Mouse (Mus musculus) intestine, postnatal 0 days (tissue): ENCODE results near the gene Gm20422. TPM values are rescaled to one million over a fixed set of nuclear protein-coding genes. Genes with fewer than 3 reads are reported as not detected.
"Not testable (repeated sequence)": the region's sequence is repeated elsewhere in the genome, so short reads cannot be mapped to it uniquely, and the experiment has no call there.

ENCODE experiments used
- ATAC-seq: fragments of 200-750 bp; cut with Nextera tagmentation; 2 replicates; pipeline ENCODE4 v1.8.0; 2017; ENCODE audit warnings: mild to moderate bottlenecking, moderate TSS enrichment, moderate library complexity
- H3K27ac ChIP-seq: fragments of 300-500 bp; sonication (generic); 2 replicates; pipeline ENCODE4 v1.5.1; 2014; ENCODE audit warnings: mild to moderate bottlenecking, low read depth, low read length, moderate library complexity
- H3K27me3 ChIP-seq: fragments of 300-500 bp; sonication (generic); replicated peaks from 2 replicates; pipeline ENCODE4 v1.6.1; 2014; ENCODE audit warnings: low read length, mixed read lengths; ENCODE audit not compliant: control insufficient read depth, insufficient read depth
- H3K36me3 ChIP-seq: fragments of 300-500 bp; sonication (generic); 2 replicates; pipeline ENCODE4 v1.6.1; 2014; ENCODE audit warnings: mild to moderate bottlenecking, moderate library complexity; ENCODE audit not compliant: control insufficient read depth, insufficient read depth
- H3K4me1 ChIP-seq: fragments of 300-500 bp; sonication (generic); replicated peaks from 2 replicates; pipeline ENCODE4 v1.6.1; 2014; ENCODE audit warnings: antibody characterized with exemption, low read length, mixed read lengths; ENCODE audit not compliant: control insufficient read depth, insufficient read depth
- H3K4me2 ChIP-seq: fragments of 300-500 bp; sonication (generic); replicated peaks from 2 replicates; pipeline ENCODE4 v1.6.1; 2014; ENCODE audit warnings: low read depth, mild to moderate bottlenecking, moderate library complexity
- H3K4me3 ChIP-seq: fragments of 300-500 bp; sonication (generic); 2 replicates; pipeline ENCODE4 v1.5.1; 2014; ENCODE audit warnings: low read depth, low read length
- H3K9ac ChIP-seq: fragments of 300-500 bp; sonication (generic); 2 replicates; pipeline ENCODE4 v1.6.1; 2014; ENCODE audit warnings: mild to moderate bottlenecking, low read depth, low read length
- H3K9me3 ChIP-seq: fragments of 300-500 bp; sonication (generic); 2 replicates; pipeline ENCODE4 v1.6.1; 2016; ENCODE audit warnings: mixed run types; ENCODE audit not compliant: control insufficient read depth
- CTCF ChIP-seq: sonication (generic); IDR thresholded peaks from 2 replicates; pipeline ENCODE4 v1.5.1; 2016; ENCODE audit warnings: low read depth, mild to moderate bottlenecking, control low read depth, antibody characterized with exemption, moderate library complexity
- WGBS: fragments of 180-500 bp; shearing (Covaris S2); extraction: QIAGEN DNeasy Blood & Tissue Kit; methylation state at CpG from one replicate; pipeline ENCODE4 v1.1.7; 2014; 5-methylcytosine and 5-hydroxymethylcytosine counted together
- polyA plus RNA-seq: library from polyadenylated mRNA; unstranded; fragments of >200 nt; fragmentation: Nextera tagmentation; extraction: Ambion mirVana; gene quantifications from 2 replicates; pipeline ENCODE4 v1.2.1, GENCODE M21; 2015

Gm20422 gene
- polyA plus RNA-seq, 1 experiment from 2014 or later, result 0.43 TPM

DNA sequence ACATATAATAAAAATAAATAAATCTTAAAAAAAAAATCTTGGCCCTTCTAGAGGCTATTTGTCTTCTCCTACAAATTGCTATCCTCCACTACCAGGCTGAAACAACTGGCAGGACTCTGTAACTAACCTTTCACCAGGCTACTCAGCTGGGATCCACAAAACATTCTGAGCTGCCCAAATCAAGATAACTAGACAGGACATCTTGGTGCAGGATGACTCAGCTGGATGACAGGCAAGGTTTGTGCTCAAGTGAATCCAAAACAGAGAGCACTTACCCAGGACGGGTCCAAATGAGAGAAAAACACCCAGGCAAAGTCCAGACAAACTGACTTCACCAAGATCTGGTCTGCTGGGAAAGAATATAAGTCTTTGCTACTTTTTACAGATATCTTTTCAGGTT is 39.2 kb downstream of the Gm20422 start:
- 71% methylated on average over 1 of the region's 1 CpGs for WGBS
- Histone ChIP-seq H3K27ac (no peak overlapping the region), H3K4me1 (no peaks in the 10 kb centered on the region), H3K36me3 (no peaks in the 10 kb centered on the region), H3K9me3 (no peaks in the 10 kb centered on the region), H3K27me3 (no peaks in the 10 kb centered on the region), H3K4me2 (no peak overlapping the region), H3K4me3 (no peak overlapping the region), H3K9ac (no peak overlapping the region)
- TF ChIP-seq CTCF, result no peak
- no peak for ATAC-seq

DNA sequence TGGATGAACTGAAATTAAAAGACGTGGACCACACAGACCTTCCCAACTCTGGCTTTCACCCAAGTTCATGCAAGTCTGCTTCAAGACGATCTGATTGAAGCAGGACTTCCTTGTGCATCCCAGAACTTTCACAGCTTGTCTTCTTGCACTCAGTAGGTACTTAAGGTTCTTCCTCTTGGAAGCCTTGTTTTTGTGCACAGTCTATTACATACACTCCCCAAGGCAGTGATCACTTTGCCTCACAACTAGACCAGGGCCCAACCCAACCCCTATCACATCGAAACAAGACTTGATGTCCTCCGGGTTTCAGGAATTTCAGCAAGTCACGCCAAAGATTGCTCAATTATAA is 57.5 kb downstream of the Gm20422 start:
- WGBS, result 43% methylated on average over 5 of the region's 5 CpGs
- Histone ChIP-seq H3K27ac (no peak overlapping the region), H3K9me3 (no peaks in the 10 kb centered on the region), H3K4me3 (peak overlapping the region; percentile 15), H3K36me3 (peaks cover 5% of the 10 kb centered on the region; the same call in 1 of the 2 replicates), H3K4me1 (no peaks in the 10 kb centered on the region), H3K9ac (no peak overlapping the region), H3K4me2 (peak overlapping the region; percentile 53), H3K27me3 (no peaks in the 10 kb centered on the region)
- no peak for ATAC-seq
- TF ChIP-seq CTCF, result no peak

DNA sequence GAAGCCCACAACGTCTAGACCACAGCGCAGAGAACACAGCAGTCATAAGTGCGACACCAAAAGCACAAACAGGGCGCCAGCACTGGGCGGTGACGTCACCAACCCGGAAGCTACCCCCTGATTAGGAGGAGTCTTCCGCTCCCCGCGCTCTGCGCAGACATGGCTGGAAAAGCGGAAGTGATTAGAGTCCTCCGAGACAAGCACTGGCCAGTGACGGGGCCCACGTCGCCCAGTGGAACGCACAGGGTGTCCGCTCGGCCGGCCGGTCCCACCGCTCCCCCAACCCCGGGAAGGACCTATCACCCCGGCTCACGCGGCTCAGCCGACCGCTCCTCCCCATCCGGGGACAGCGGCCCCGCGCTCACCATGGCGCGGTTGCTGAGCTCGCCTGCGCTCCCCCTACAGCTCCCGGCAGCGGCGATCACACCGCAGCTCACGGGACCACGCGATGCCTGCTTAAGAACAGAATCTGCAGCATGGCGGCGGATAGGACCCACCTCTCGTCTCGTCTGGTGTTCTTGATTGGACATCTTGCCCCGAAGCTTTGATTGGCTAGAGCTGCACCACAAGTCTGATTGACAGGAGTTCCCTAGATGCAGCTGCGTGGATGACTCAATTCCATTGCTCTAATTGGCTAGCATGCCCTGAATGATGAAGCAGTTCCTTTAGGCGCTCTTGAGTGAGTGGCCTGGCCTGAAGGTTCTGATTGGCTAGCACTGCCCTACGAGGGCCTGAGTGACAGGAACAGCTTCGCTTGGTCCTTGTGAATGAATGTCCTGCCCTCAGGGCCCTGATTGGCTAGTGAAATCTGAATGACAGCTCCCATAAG is 58.1 kb downstream of the Gm20422 start:
- TF ChIP-seq CTCF, result no peak; the same call in 1 of the 2 replicates
- ATAC-seq, result peak; percentile 98
- Histone ChIP-seq H3K9me3 (no peaks in the 10 kb centered on the region), H3K4me1 (no peaks in the 10 kb centered on the region), H3K4me3 (peak overlapping the region; percentile 82), H3K4me2 (peak overlapping the region; percentile 61), H3K36me3 (peaks cover 5% of the 10 kb centered on the region; the same call in 1 of the 2 replicates), H3K9ac (peak overlapping the region; percentile 99), H3K27me3 (no peaks in the 10 kb centered on the region), H3K27ac (peak overlapping the region; percentile 100)
- 0% methylated on average over 52 of the region's 52 CpGs for WGBS

DNA sequence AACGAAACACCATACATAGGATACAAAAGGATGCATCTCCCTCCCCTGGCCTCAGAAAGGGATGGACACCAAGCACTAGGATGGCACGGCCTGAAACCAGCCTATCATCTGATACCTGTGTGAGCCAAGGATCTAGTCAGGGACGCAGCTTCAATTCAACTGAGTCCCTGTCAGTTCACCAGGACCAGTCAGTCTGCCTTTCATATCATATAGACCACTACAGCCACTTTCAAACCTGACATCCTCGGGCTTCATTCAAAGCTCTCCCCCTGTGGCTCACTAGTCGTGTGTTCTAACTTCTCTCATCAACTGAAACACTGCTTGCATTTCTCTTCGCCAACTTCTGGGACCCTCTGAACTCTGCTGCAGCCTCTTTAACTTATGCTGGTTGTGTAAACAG is 59.3 kb downstream of the Gm20422 start:
- Histone ChIP-seq H3K27me3 (no peaks in the 10 kb centered on the region), H3K36me3 (peaks cover 7% of the 10 kb centered on the region), H3K9me3 (no peaks in the 10 kb centered on the region), H3K9ac (no peak overlapping the region; the same call in 1 of the 2 replicates), H3K4me1 (no peaks in the 10 kb centered on the region), H3K4me3 (peak overlapping the region; percentile 82; the same call in 1 of the 2 replicates), H3K4me2 (peak overlapping the region; percentile 61), H3K27ac (no peak overlapping the region)
- TF ChIP-seq CTCF, result no peak
- WGBS, result 74% methylated on average over 6 of the region's 6 CpGs
- ATAC-seq, result no peak

DNA sequence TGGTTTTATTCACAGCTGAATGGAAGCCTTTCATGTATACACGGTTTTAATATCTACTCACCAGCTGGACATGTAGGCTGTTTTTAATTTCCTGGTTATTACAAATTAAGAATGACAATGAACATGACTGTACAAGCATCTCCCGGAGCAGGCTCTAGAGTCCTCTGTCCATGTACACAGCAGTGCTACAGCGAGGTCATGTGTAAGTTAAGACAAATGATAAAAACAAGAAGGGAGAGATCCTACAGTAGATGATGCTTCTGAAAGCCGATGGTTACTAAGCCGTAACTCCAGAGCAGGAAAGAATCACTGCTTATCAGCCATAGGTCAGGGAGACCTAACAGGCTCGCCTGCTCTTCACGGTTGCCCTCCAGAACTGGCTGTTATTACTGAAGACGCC is 61.2 kb downstream of the Gm20422 start:
- H3K27ac ChIP-seq, result no peak overlapping the region

DNA sequence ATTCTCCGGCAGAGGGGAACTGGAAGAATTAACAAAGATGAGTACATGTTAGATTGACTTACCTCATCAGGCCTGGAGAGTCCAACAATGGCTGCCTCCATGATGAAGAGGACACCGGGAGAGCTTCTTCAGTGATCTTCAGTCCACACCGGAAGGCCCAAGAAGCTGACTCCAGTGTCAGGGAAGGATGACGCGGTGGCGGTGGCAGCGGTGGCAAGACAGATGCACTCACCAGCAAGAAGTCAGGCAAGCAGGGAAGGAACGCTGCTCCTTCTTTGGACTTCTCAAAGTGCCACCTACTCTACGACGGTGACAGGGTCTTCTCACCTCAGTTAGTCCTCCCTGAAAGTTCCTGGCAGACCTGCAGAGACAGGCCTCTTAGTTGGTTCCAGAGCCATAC is 64.1 kb downstream of the Gm20422 start, which contains the start of gene Zfp869:
TSS of gene Zfp869 (minus strand) at position 101 of the 400 bp plus-strand sequence.
- not testable (repeated sequence) for H3K9ac ChIP-seq, H3K4me1 ChIP-seq, H3K27ac ChIP-seq, H3K4me3 ChIP-seq, H3K9me3 ChIP-seq, H3K27me3 ChIP-seq, ATAC-seq, H3K4me2 ChIP-seq
- WGBS, result 98% methylated on average over 10 of the region's 10 CpGs
- peaks cover 51% of the 10 kb centered on the region for H3K36me3 ChIP-seq

More for the DNA sequence above, 61.2 kb downstream of the Gm20422 start:
- no peak for ATAC-seq
- no peak overlapping the region for H3K9ac ChIP-seq
- no peak for TF ChIP-seq CTCF
- H3K4me2 ChIP-seq, result no peak overlapping the region
- H3K4me1 ChIP-seq, result no peaks in the 10 kb centered on the region
- peaks cover 22% of the 10 kb centered on the region for H3K36me3 ChIP-seq
- no peaks in the 10 kb centered on the region for H3K27me3 ChIP-seq
- H3K4me3 ChIP-seq, result no peak overlapping the region
- H3K9me3 ChIP-seq, result no peaks in the 10 kb centered on the region
- 81% methylated on average over 8 of the region's 8 CpGs for WGBS
